Mouse (Mus musculus) forebrain, embryonic 13.5 days (tissue): Measurements from ENCODE around the gene Sigirr. TPM values are rescaled to one million over a fixed set of nuclear protein-coding genes. Genes with fewer than 3 reads are reported as not detected.

Experiments used
- ATAC-seq: fragments of 200-750 bp; cut with Nextera tagmentation; 2 replicates; pipeline ENCODE4 v1.8.0; 2017
- H3K27ac ChIP-seq: fragments of 300-500 bp; sonication (generic); 2 replicates; pipeline ENCODE4 v1.5.1; 2015; ENCODE audit warnings: inconsistent platforms, mild to moderate bottlenecking, moderate library complexity
- H3K27me3 ChIP-seq: fragments of 300-500 bp; sonication (generic); 2 replicates; pipeline ENCODE4 v1.6.1; 2015; ENCODE audit warnings: mild to moderate bottlenecking, inconsistent platforms
- H3K36me3 ChIP-seq: fragments of 300-500 bp; sonication (generic); 2 replicates; pipeline ENCODE4 v1.6.1; 2015; ENCODE audit warnings: mild to moderate bottlenecking, inconsistent platforms; ENCODE audit not compliant: poor library complexity, severe bottlenecking
- H3K4me1 ChIP-seq: fragments of 300-500 bp; sonication (generic); 2 replicates; pipeline ENCODE4 v1.6.1; 2015; ENCODE audit warnings: inconsistent platforms
- H3K4me2 ChIP-seq: fragments of 300-500 bp; sonication (generic); 2 replicates; pipeline ENCODE4 v1.6.1; 2015; ENCODE audit warnings: inconsistent platforms, mild to moderate bottlenecking, moderate library complexity
- H3K4me3 ChIP-seq: fragments of 300-500 bp; sonication (generic); 2 replicates; pipeline ENCODE4 v1.5.1; 2015; ENCODE audit warnings: mild to moderate bottlenecking, inconsistent platforms
- H3K9ac ChIP-seq: fragments of 300-500 bp; sonication (generic); 2 replicates; pipeline ENCODE4 v1.6.1; 2015; ENCODE audit warnings: mild to moderate bottlenecking, inconsistent platforms
- H3K9me3 ChIP-seq: fragments of 300-500 bp; sonication (generic); replicated peaks from 2 replicates; pipeline ENCODE4 v1.6.1; 2016; ENCODE audit warnings: inconsistent platforms
- WGBS: fragments of 180-500 bp; shearing (Covaris S2); methylation state at CpG from one replicate; pipeline ENCODE4 v1.1.7; 2015; 5-methylcytosine and 5-hydroxymethylcytosine counted together
- polyA plus RNA-seq: library from polyadenylated mRNA; unstranded; fragments of >200 nt; fragmentation: Nextera tagmentation; extraction: Ambion mirVana; gene quantifications from 2 replicates; pipeline ENCODE4 v1.2.1, GENCODE M21; 2015

The Sigirr gene
- polyA plus RNA-seq, 1 experiment from 2014 or later, result 1.7 TPM

DNA sequence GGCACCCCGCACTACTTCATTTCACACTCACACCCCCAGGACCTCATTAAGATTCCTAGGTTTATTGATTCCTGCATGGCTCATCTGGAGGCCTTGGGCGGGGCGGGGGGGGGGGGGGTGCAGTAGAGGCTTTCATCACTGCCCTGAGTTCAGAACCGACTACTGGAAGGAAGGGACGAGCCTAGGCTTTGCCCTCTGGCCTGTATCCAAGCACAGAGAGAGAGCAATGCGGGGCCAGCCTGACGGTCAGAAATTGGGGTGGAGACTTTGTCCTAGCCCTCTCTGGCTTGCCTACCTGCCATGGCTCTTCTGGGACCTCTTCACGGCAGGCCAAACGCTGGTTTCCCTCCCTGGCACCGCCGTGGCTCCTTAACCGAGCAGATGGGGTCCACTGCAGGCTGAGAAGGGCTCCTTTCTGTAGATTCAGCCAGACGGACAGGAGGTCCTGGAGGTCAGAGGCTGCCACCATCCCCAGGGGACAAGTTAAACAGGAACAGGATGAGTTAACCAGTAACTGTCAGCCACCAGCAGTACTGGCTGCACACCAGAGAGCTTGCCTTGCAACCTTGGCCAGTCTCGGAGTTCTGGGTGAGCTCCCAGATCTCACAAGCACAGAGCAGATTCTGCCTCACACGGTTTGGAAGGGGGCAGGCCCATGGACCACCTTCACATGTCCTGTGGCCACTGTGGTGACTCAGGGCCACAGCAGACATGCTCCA, 5.7 kb downstream of the Sigirr start:
- WGBS, result 78% methylated on average over 15 of the region's 15 CpGs
- no peak overlapping the region for H3K4me3 ChIP-seq
- no peak for ATAC-seq
- H3K4me2 ChIP-seq, result no peak overlapping the region
- H3K4me1 ChIP-seq, result peaks cover 12% of the 10 kb centered on the region; the same call in 1 of the 2 replicates
- no peaks in the 10 kb centered on the region for H3K9me3 ChIP-seq
- H3K36me3 ChIP-seq, result no peaks in the 10 kb centered on the region
- H3K27ac ChIP-seq, result no peak overlapping the region
- H3K9ac ChIP-seq, result no peak overlapping the region
- H3K27me3 ChIP-seq, result peaks cover 54% of the 10 kb centered on the region

DNA sequence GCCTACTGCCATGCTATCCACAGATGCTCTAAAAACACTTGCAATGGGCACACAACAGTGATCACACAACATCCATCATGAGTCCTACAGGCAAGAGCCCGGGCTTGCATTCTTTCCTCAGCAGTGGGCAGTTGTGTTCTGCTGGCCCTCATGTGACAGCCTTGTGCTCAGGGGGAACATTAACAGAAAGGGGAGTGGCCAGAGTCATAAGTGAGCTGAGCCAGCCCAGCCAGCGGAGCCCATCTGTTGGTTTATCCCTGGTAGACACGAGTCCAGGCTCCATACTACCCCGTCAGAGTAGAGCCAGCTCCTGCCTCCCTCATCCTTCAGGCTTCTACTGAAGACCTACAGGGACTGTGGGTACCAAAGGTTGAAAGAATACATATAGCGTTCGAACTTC, 6.4 kb downstream of the Sigirr start:
- H3K27me3 ChIP-seq, result peaks cover 54% of the 10 kb centered on the region
- WGBS, result 93% methylated on average over 6 of the region's 6 CpGs
- no peaks in the 10 kb centered on the region for H3K36me3 ChIP-seq
- no peak overlapping the region for H3K9ac ChIP-seq
- H3K4me1 ChIP-seq, result peaks cover 9% of the 10 kb centered on the region; the same call in 1 of the 2 replicates
- no peak for ATAC-seq
- H3K4me3 ChIP-seq, result no peak overlapping the region
- no peak overlapping the region for H3K27ac ChIP-seq
- no peaks in the 10 kb centered on the region for H3K9me3 ChIP-seq
- no peak overlapping the region for H3K4me2 ChIP-seq

DNA sequence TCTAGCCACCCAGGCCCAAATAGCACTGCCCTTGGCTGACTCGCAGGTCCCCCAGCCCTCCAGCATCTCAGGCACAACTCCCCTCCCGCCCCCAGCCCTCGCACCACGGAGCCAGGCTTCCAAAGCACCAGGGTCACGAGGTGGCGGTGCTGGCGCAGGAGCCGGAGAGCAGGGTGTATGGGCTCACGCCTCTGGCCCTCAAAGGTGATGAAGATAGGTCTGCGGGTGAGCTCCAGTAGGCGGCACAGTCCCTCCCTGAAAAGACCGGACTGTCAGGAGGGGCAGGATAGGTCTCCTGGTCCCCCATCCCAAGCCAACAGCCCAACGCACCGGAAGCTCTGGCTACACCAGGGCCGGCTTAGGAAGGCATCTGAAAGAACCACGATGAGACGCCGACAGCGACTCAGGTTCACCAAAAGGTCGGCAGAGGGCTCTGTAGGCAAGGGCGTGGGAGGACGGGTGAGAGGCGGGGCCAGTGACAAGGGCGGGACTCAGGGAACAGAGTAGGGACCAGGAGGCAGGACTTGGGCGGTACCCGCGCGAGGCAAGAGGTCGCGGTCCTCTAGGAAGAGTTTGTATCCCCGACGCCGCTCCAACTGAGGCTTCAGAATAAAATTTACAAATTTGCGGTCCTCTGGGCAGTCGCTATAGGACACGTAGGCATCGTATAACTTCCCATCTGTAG, 8.2 kb downstream of the Sigirr start:
- H3K4me1 ChIP-seq, result peaks cover 9% of the 10 kb centered on the region; the same call in 1 of the 2 replicates
- ATAC-seq, result peak; percentile 77; the same call in 1 of the 2 replicates
- H3K9me3 ChIP-seq, result no peaks in the 10 kb centered on the region
- H3K27ac ChIP-seq, result no peak overlapping the region
- 6% methylated on average over 37 of the region's 37 CpGs for WGBS
- no peak overlapping the region for H3K9ac ChIP-seq
- H3K4me2 ChIP-seq, result peak overlapping the region; percentile 52
- H3K4me3 ChIP-seq, result peak overlapping the region; percentile 17
- no peaks in the 10 kb centered on the region for H3K36me3 ChIP-seq
- H3K27me3 ChIP-seq, result peaks cover 58% of the 10 kb centered on the region

DNA sequence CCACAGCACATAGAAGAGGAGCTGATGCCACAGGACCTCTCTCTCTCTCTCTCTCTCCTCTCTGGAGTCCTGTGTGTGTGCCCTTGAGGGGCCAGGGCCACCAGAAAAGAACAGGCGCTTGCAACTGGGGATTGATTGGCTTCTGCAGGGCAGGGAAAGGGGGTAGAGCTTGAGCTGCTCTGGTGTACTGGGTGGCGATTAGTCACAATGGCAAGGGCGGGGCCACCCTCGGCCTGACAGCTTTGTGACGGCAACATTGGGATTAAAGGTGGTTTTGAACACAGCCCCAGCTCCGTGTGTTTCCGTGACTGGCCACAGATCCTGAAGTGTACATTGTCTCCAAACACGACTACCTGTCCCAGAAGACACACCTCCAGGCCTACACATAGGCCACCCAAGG, 10.1 kb downstream of the Sigirr start:
- Histone ChIP-seq H3K9me3 (no peaks in the 10 kb centered on the region), H3K9ac (no peak overlapping the region), H3K4me1 (peaks cover 9% of the 10 kb centered on the region; the same call in 1 of the 2 replicates), H3K27ac (no peak overlapping the region), H3K4me3 (no peak overlapping the region), H3K36me3 (no peaks in the 10 kb centered on the region), H3K4me2 (no peak overlapping the region), H3K27me3 (peaks cover 58% of the 10 kb centered on the region)
- ATAC-seq, result no peak
- WGBS, result 44% methylated on average over 8 of the region's 8 CpGs

DNA sequence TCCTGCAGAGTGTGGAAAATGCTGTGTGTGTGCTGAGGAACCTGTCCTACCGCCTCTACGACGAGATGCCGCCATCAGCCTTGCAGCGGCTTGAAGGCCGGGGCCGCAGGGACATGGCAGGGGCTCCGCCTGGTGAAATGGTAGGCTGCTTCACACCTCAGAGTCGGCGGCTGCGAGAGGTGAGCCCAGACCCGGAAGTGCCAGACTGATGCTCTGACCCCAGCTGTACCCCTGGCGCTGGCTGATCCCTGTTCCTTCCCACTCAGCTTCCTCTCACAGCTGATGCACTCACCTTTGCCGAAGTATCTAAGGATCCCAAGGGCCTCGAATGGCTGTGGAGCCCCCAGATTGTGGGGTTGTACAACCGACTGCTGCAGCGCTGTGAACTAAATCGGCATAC, 11.9 kb downstream of the Sigirr start:
- Histone ChIP-seq H3K27me3 (peaks cover 58% of the 10 kb centered on the region), H3K27ac (no peak overlapping the region), H3K4me3 (no peak overlapping the region), H3K9me3 (no peaks in the 10 kb centered on the region), H3K36me3 (no peaks in the 10 kb centered on the region), H3K9ac (no peak overlapping the region), H3K4me2 (0 out of 2 replicates have a peak overlapping the region, but pooled peaks have one; percentile 3), H3K4me1 (peaks cover 9% of the 10 kb centered on the region; the same call in 1 of the 2 replicates)
- 26% methylated on average over 18 of the region's 18 CpGs for WGBS
- ATAC-seq, result no peak

DNA sequence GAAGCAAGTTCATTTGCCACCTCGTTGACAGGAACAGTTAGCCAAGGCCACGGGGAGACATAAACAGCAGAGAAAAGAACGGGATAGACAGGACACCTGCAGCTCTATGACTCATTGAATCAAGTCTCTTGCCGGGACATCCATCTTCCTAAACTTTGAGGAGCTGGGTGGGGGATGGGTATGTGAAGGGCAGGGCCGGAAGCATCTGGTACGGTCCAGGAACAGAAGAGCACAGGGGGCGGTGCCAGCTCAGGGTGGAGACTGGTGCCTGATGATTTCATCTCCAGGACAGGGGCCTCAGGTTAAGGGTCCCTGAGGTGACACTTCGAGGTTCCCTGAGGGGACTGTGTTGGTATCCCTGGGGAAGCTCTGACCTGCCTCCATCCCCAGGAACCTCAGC, 12.5 kb downstream of the Sigirr start:
- no peak overlapping the region for H3K4me2 ChIP-seq
- no peak overlapping the region for H3K9ac ChIP-seq
- no peaks in the 10 kb centered on the region for H3K9me3 ChIP-seq
- no peak for ATAC-seq
- H3K4me1 ChIP-seq, result peaks cover 9% of the 10 kb centered on the region; the same call in 1 of the 2 replicates
- no peak overlapping the region for H3K4me3 ChIP-seq
- no peak overlapping the region for H3K27ac ChIP-seq
- 51% methylated on average over 8 of the region's 8 CpGs for WGBS
- peaks cover 55% of the 10 kb centered on the region for H3K27me3 ChIP-seq
- H3K36me3 ChIP-seq, result no peaks in the 10 kb centered on the region

DNA sequence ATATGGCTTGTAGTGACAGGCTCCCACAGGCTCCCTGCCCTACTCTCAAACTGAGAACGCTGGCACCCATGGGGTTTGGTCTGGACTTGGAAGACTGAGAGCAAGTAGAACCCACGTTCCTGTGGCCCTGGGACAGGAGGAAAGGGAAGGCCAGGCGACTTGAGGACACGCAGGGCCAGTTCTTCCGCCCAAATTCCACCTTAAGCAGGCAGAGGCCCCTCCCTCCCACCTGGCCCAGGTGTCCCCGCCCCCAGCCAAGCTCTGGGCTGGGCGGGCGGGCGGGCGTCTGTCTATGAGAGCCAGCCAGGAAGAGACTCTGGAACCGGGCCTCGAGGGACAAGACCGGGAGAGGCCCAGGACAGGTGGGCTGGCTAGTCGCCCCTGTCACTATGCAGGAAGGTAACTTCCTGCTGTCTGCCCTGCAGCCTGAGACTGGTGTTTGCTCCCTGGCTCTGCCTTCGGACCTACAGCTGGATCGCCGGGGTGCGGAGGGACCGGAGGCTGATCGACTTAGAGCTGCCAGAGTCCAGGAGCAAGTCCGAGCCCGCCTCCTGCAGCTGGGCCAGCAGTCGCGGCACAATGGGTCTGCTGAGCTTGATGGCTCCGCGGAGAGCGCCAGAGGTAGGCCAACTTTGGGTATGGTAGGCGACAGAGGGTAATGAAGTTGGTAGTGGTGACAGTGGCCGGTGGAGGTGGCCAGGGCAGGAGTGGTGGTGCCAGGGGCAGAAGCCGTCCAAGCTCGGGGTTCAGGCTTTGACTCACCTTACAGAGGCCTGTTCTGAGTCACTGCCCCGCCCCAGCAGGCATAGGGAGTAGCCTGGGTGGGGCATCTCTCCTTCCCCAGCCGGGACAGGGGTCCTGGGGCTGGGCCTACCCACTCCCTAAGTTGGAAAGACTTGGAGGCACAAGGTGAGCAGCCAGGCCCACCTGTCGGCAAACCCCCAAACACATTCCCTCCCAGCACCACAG, 20.6 kb downstream of the Sigirr start:
- Histone ChIP-seq H3K27ac (no peak overlapping the region), H3K4me2 (no peak overlapping the region), H3K36me3 (no peaks in the 10 kb centered on the region), H3K4me3 (no peak overlapping the region), H3K9me3 (no peaks in the 10 kb centered on the region), H3K4me1 (no peaks in the 10 kb centered on the region), H3K27me3 (peaks cover 18% of the 10 kb centered on the region; the same call in 1 of the 2 replicates), H3K9ac (no peak overlapping the region)
- WGBS, result 26% methylated on average over 31 of the region's 34 CpGs
- ATAC-seq, result no peak

DNA sequence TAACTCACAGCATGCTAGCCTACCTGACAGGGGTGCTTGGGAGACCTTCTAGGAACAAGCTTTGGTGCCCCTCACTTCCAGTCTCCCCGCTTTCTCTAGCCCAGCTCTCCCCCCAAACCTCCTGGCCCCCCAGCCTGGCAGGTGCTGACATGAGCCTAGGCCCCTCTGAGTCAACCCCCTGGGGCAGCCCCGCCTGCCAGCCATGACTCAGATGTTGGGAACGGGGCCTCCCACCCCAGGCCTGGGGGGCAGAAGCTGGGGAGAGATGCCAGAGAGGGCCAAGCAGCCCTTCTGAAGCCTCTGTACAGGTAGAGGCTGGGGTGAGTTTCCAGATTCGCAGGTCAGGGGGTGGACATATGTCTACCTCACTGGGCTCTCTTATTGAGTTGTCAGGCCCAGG, 21.5 kb downstream of the Sigirr start:
- ATAC-seq, result no peak
- H3K4me3 ChIP-seq, result no peak overlapping the region
- H3K9me3 ChIP-seq, result no peaks in the 10 kb centered on the region
- H3K4me1 ChIP-seq, result no peaks in the 10 kb centered on the region
- no peak overlapping the region for H3K27ac ChIP-seq
- H3K36me3 ChIP-seq, result no peaks in the 10 kb centered on the region
- peaks cover 18% of the 10 kb centered on the region; the same call in 1 of the 2 replicates for H3K27me3 ChIP-seq
- no peak overlapping the region for H3K4me2 ChIP-seq
- WGBS, result 86% methylated on average over 4 of the region's 4 CpGs
- H3K9ac ChIP-seq, result no peak overlapping the region

DNA sequence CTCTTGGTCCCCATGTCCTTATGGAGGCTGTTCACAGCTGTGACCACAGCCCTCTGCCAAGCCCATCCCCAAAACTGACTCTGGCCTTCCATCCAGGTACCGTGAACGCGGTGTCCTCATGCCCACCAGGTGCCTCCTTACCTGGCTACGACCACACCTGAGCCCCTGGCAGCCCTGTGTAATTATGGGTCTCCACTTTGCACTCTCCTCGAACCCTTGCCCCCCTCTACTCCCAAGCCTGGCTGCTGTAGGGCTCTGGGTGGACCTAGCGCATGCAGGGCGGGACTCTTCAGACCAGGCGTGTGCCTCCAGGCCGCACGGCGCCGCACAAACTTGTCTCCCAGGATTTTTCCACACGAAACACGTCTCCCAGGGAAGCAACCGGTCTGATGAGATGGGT, 22.5 kb downstream of the Sigirr start, which contains the start of gene Pkp3:
TSS of gene Pkp3 (plus strand) at position 378 of the 400 bp plus-strand sequence.
- WGBS, result 91% methylated on average over 15 of the region's 15 CpGs
- no peak within 1 kb of the TSS for H3K9ac ChIP-seq
- no peaks in the 10 kb centered on the region for H3K9me3 ChIP-seq
- H3K4me3 ChIP-seq, result no peak within 1 kb of the TSS
- peaks cover 18% of the 10 kb centered on the region; the same call in 1 of the 2 replicates for H3K27me3 ChIP-seq
- no peaks in the 10 kb centered on the region for H3K4me1 ChIP-seq
- no peaks in the 10 kb centered on the region for H3K36me3 ChIP-seq
- ATAC-seq, result no peak
- no peak within 1 kb of the TSS for H3K27ac ChIP-seq
- H3K4me2 ChIP-seq, result no peak within 1 kb of the TSS

DNA sequence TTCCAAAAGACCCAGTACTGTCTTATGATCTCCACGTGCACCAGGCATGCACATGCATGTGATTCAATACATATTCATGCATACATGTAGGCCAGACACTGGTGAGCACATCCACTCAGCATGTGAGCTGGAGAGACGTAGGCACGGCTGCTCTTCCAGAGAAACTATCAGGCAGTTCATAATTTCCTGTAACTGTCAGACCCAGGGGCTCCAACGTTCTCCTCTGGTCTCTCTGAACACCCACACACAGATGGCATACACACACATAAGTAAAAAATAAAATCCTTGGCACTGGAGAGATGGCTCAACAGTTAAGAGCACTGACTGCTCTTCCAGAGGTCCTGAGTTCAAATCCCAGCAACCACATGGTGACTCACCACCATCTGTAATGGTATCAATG, 26.6 kb downstream of the Sigirr start:
- 81% methylated on average over 4 of the region's 4 CpGs for WGBS
- H3K4me3 ChIP-seq, result no peak overlapping the region
- ATAC-seq, result no peak
- H3K27ac ChIP-seq, result no peak overlapping the region
- peaks cover 16% of the 10 kb centered on the region for H3K4me1 ChIP-seq
- H3K9ac ChIP-seq, result no peak overlapping the region
- H3K4me2 ChIP-seq, result no peak overlapping the region
- peaks cover 2% of the 10 kb centered on the region for H3K36me3 ChIP-seq
- H3K9me3 ChIP-seq, result no peaks in the 10 kb centered on the region
- H3K27me3 ChIP-seq, result peaks cover 18% of the 10 kb centered on the region

DNA sequence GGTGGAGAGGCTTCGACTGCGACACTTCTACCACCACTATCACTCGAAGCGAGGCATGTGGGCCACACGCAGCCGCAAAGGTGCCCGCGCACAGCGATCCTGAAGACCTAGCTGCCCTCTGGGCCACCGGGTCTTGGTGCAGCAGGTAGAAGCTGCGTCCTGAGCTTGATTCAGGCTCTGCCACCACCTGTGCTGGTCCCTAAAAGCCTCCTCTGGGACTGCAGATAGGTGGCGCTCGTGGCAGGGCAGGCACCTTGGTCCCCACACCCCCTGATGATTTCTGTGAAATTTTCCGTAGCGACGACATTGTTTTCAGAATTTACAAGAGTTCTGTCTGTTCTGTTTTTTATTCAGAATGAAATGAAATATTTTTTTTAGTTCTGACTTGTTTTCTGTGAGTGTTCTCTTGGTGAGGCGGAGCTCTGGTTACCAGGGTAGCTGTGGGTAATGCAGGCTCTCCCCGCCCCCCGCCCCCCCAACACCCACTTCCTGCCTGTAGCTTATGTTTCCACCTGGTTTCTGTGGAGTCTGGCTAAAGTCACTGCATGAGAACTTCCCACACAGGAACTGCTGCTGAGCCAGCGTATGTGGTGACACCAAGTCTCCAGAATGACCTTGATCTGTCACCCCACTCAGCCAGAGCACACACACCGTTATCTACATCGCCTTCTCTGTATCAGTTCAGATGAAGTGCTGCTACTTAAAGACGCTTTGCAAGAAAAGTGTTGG, 28.2 kb downstream of the Sigirr start:
- H3K9me3 ChIP-seq, result no peaks in the 10 kb centered on the region
- peaks cover 18% of the 10 kb centered on the region for H3K36me3 ChIP-seq
- 48% methylated on average over 23 of the region's 23 CpGs for WGBS
- H3K27me3 ChIP-seq, result peaks cover 15% of the 10 kb centered on the region
- H3K9ac ChIP-seq, result no peak overlapping the region
- no peak overlapping the region for H3K4me3 ChIP-seq
- no peak for ATAC-seq
- H3K27ac ChIP-seq, result no peak overlapping the region
- peaks cover 16% of the 10 kb centered on the region for H3K4me1 ChIP-seq
- H3K4me2 ChIP-seq, result no peak overlapping the region
